Mouse (Mus musculus): ENCODE measurements at regions not wholly inside any gene's neighbourhood (a gene's known extent, or its start where the extent isn't known, plus 50 kb on each side); places are given as distances from the start of the nearest gene placed in this dataset.

- no peak for DNase-seq (ENCODE audit: low spot score in 2 of 2)
Measured at GRCm38 (mm10) chr17:75756487-75756886, 204.7 kb upstream of the Fam98a start.

GRCm38 (mm10) chr17:75716458-75716857 lies 164.7 kb upstream of the Fam98a start:
- no peak for DNase-seq (ENCODE audit: low spot score in 2 of 2)

GRCm38 (mm10) chr17:75714578-75714977 lies 162.8 kb upstream of the Fam98a start:
- no peak for DNase-seq (ENCODE audit: low spot score in 2 of 2)

GRCm38 (mm10) chr17:75714059-75714458 lies 162.3 kb upstream of the Fam98a start:
- no peak for DNase-seq (ENCODE audit: low spot score in 2 of 2)

- DNase-seq (ENCODE audit: low spot score in 2 of 2), result no peak
Measured at GRCm38 (mm10) chr17:75707687-75708086, 155.9 kb upstream of the Fam98a start.

GRCm38 (mm10) chr17:75705357-75705756 lies 153.6 kb upstream of the Fam98a start:
- no peak for DNase-seq (ENCODE audit: low spot score in 2 of 2)

- no peak for DNase-seq (ENCODE audit: low spot score in 2 of 2)
Measured at GRCm38 (mm10) chr17:75703865-75704264, 152.1 kb upstream of the Fam98a start.

GRCm38 (mm10) chr17:75696729-75697103 lies 145.0 kb upstream of the Fam98a start:
- DNase-seq (ENCODE audit: low spot score in 2 of 2), result no peak

- no peak for DNase-seq (ENCODE audit: low spot score in 2 of 2)
Measured at GRCm38 (mm10) chr17:75696103-75696728, 144.5 kb upstream of the Fam98a start.

- no peak for DNase-seq (ENCODE audit: low spot score in 2 of 2)
Measured at GRCm38 (mm10) chr17:75685927-75686326, 134.2 kb upstream of the Fam98a start.

GRCm38 (mm10) chr17:75646982-75647381 lies 95.2 kb upstream of the Fam98a start:
- DNase-seq (ENCODE audit: low spot score in 2 of 2), result no peak

GRCm38 (mm10) chr17:75644698-75645097 lies 93.0 kb upstream of the Fam98a start:
- DNase-seq (ENCODE audit: low spot score in 2 of 2), result no peak

GRCm38 (mm10) chr17:75642311-75642710 lies 90.6 kb upstream of the Fam98a start:
- no peak for DNase-seq (ENCODE audit: low spot score in 2 of 2)

GRCm38 (mm10) chr17:75641010-75641498 lies 89.3 kb upstream of the Fam98a start:
- no peak for DNase-seq (ENCODE audit: low spot score in 2 of 2)

GRCm38 (mm10) chr17:75640575-75640974 lies 88.8 kb upstream of the Fam98a start:
- DNase-seq (ENCODE audit: low spot score in 2 of 2), result no peak

GRCm38 (mm10) chr17:75629857-75630256 lies 78.1 kb upstream of the Fam98a start:
- DNase-seq (ENCODE audit: low spot score in 2 of 2), result no peak

- no peak for DNase-seq (ENCODE audit: low spot score in 2 of 2)
Measured at GRCm38 (mm10) chr17:75619472-75619871, 67.7 kb upstream of the Fam98a start.

GRCm38 (mm10) chr17:75618514-75618913 lies 66.8 kb upstream of the Fam98a start:
- no peak for DNase-seq (ENCODE audit: low spot score in 2 of 2)

GRCm38 (mm10) chr17:75617280-75617679 lies 65.5 kb upstream of the Fam98a start:
- DNase-seq (ENCODE audit: low spot score in 2 of 2), result peak in 1 of 2 experiments; percentile 28

GRCm38 (mm10) chr17:75615335-75615734 lies 63.6 kb upstream of the Fam98a start:
- peak in 1 of 2 experiments; percentile 13 for DNase-seq (ENCODE audit: low spot score in 2 of 2)

- no peak for DNase-seq (ENCODE audit: low spot score in 2 of 2)
Measured at GRCm38 (mm10) chr17:75603417-75604086, 51.8 kb upstream of the Fam98a start.
